Mouse (Mus musculus) midbrain, embryonic 10.5 days (tissue): ENCODE results near the gene Tnnt3. TPM values are rescaled to one million over a fixed set of nuclear protein-coding genes. Genes with fewer than 3 reads are reported as not detected.

ENCODE experiments used
- DNase-seq: peaks from one replicate; pipeline ENCODE4 v3.0.0-alpha.2; 2017; ENCODE audit warnings: low spot score
- H3K27ac ChIP-seq: fragments of 300-500 bp; sonication (generic); replicated peaks from 2 replicates; pipeline ENCODE4 v1.5.1; 2016; ENCODE audit warnings: mild to moderate bottlenecking
- H3K27me3 ChIP-seq: fragments of 300-500 bp; sonication (generic); 2 replicates; pipeline ENCODE4 v1.6.1; 2016; ENCODE audit warnings: low read depth, mild to moderate bottlenecking; ENCODE audit not compliant: poor library complexity, severe bottlenecking
- H3K36me3 ChIP-seq: fragments of 300-500 bp; sonication (generic); 2 replicates; pipeline ENCODE4 v1.6.1; 2016; ENCODE audit warnings: mild to moderate bottlenecking, moderate library complexity
- H3K4me1 ChIP-seq: fragments of 300-500 bp; sonication (generic); 2 replicates; pipeline ENCODE4 v1.6.1; 2016
- H3K4me3 ChIP-seq: fragments of 300-500 bp; sonication (generic); 2 replicates; pipeline ENCODE4 v1.5.1; 2016; ENCODE audit warnings: mild to moderate bottlenecking, moderate library complexity
- H3K9me3 ChIP-seq: fragments of 300-500 bp; sonication (generic); replicated peaks from 2 replicates; pipeline ENCODE4 v1.6.1; 2016; ENCODE audit warnings: mild to moderate bottlenecking
- WGBS: fragments of 180-500 bp; shearing (Covaris S2); methylation state at CpG from one replicate; pipeline ENCODE4 v1.1.7; 2016; 5-methylcytosine and 5-hydroxymethylcytosine counted together
- polyA plus RNA-seq: library from polyadenylated mRNA; unstranded; fragments of >200 nt; fragmentation: Nextera tagmentation; extraction: Ambion mirVana; gene quantifications from 2 replicates; pipeline ENCODE4 v1.2.1, GENCODE M21; 2016

Gene Tnnt3
- polyA plus RNA-seq, 1 experiment from 2014 or later = 1.9 TPM

DNA sequence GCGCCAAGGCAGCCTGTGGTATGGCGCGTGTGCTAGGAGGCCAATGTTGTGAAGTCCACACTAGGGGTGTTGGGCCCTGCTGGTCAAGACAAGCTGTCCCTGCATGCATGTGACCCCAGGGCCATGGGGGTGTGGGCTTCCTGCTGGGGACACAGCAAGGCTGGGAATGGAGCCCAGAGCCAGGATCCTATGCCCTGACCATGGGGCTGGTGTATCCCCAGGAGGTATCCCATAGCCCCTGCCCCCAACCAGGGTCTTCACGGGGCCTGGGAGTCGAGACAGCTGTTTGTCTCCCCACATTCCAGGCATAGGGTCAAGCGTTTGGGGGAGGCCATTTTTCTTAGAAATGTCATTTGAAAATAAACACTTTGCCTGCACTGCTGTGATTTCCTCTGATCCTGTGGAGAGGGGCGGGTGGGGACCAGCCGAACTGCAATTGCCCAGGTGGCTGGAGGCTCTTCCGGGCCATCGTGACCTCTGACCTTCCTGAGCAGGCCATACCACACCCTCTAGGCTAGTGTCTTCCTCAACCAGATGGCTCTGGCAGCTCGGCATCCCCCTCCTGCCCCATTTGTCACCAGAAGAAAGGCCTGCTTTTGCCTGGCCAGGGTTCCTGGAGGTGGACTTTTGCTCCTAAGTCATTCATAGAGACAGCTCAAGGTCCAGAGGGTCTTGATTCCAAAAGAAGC, 66.5 kb downstream of the Tnnt3 start:
- WGBS = 64% methylated on average over 11 of the region's 11 CpGs
- no peak for DNase-seq

More for the DNA sequence above, 66.5 kb downstream of the Tnnt3 start:
- H3K4me3 ChIP-seq = no peak overlapping the region
- peak overlapping the region; percentile 49; the same call in 1 of the 2 replicates for H3K27ac ChIP-seq
- peaks cover 75% of the 10 kb centered on the region for H3K4me1 ChIP-seq
- peaks cover 8% of the 10 kb centered on the region; the same call in 1 of the 2 replicates for H3K27me3 ChIP-seq
- no peaks in the 10 kb centered on the region for H3K36me3 ChIP-seq
- H3K9me3 ChIP-seq = no peaks in the 10 kb centered on the region

Other genes with a start within 250 kb of the Tnnt3 start
- gene Gm2431, start 240.5 kb upstream of the Tnnt3 start, polyA plus RNA-seq = not detected in 2 replicates
- gene Gm4559, start 224.5 kb upstream of the Tnnt3 start, polyA plus RNA-seq = not detected in 2 replicates
- gene Krtap5-1, start 201.7 kb upstream of the Tnnt3 start, polyA plus RNA-seq = not detected in 2 replicates
- gene Krtap5-4, start 195.3 kb upstream of the Tnnt3 start, polyA plus RNA-seq = not detected in 2 replicates
- gene Ifitm10, start 125.1 kb upstream of the Tnnt3 start, polyA plus RNA-seq = 0.41 and 0.50 TPM in 2 replicates
- 0.75 TPM in 1 of 2 replicates, not detected in the other for gene Gm49369, start 116.2 kb upstream of the Tnnt3 start, polyA plus RNA-seq
- 145 and 171 TPM in 2 replicates for gene Ctsd, start 110.8 kb upstream of the Tnnt3 start, polyA plus RNA-seq
- gene Syt8, start 64.0 kb upstream of the Tnnt3 start, polyA plus RNA-seq = 0.34 TPM in 1 of 2 replicates, not detected in the other
- gene Tnni2, start 57.0 kb upstream of the Tnnt3 start, polyA plus RNA-seq = 0.52 and 1.5 TPM in 2 replicates
- gene Lsp1, start 38.0 kb upstream of the Tnnt3 start, polyA plus RNA-seq = 14.2 and 15.0 TPM in 2 replicates
- 15.8 and 20.3 TPM in 2 replicates for gene Mrpl23, start 33.9 kb downstream of the Tnnt3 start, polyA plus RNA-seq
- gene Igf2, start 168.0 kb downstream of the Tnnt3 start, polyA plus RNA-seq = 151 and 161 TPM in 2 replicates
- not detected in 2 replicates for gene Gm49394, start 171.1 kb downstream of the Tnnt3 start, polyA plus RNA-seq
- not detected in 2 replicates for gene Ins2, start 244.5 kb downstream of the Tnnt3 start, polyA plus RNA-seq